17 mouse cellular contexts compared by ENCODE assay signal in the genomic region with DNA sequence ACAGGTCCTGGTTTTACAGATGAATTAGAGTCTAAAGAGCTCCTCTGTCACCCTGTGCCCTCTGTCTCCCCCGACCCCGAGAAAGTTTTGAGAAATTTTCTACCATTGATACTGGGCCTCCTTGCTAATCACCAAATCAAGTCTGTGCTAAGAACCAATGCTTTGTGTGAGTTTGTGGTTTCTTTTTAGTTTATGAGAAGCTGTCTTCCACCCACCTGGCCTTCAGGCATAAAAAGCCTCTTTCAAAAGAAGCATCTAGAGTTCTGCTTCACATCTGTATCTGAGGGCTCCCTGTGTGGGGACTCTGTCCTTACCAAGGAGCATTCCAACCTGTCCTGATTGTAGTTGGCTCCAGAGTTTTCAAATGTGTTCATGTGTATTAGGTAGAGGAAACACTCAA. TPM values are rescaled to one million over a fixed set of nuclear protein-coding genes. Genes with fewer than 3 reads are reported as not detected.
A peak's percentile ranks its signal among the peaks of the same experiment; 100 is the strongest.
DNase-seq lines count a peak whose midpoint lies in the region; ATAC-seq and TF ChIP-seq lines count a peak whose summit lies in the region.
"Had no signal": no experiment of that assay in that cellular context is flagged by ENCODE, and none has a peak within 500 bp of the region (broad histone marks: within the 10 kb centered on the region; RNA-seq: fewer than 3 reads in every experiment).

No protein-coding gene starts in this region.

- no peak for DNase-seq in kidney, postnatal 36 days
- peak; percentile 13 for DNase-seq in thymus, postnatal 4 days
- DNase-seq in thymus, adult 18-20 months = no peak
- no peak for DNase-seq in stomach, postnatal 0 days (ENCODE audit: low spot score)
- no peak for DNase-seq in urinary bladder, adult 2 months (ENCODE audit: low spot score)
- DNase-seq: cerebellum, adult 18-20 months; heart, postnatal 14 days; kidney, adult 8-10 months; layer of hippocampus, adult 9-11 months had no signal

- H3K4me2 ChIP-seq in heart, embryonic 13.5 days = peak overlapping the region; percentile 8
- no peak overlapping the region for H3K4me2 ChIP-seq in heart, embryonic 11.5 days
- peak overlapping the region; percentile 31 for H3K4me2 ChIP-seq in kidney, embryonic 16.5 days (replicated peaks; ENCODE audit: low read depth, low read length)
- no peak overlapping the region for H3K4me2 ChIP-seq in stomach, postnatal 0 days (replicated peaks; ENCODE audit: low read depth)
- H3K4me2 ChIP-seq: limb, embryonic 15.5 days had no signal

- peak overlapping the region; percentile 65 for H3K27ac ChIP-seq in heart, embryonic 13.5 days (replicated peaks)
- no peak overlapping the region; the same call in 1 of the 2 replicates for H3K27ac ChIP-seq in heart, embryonic 11.5 days (ENCODE audit: low read depth, low read length)
- peak overlapping the region; percentile 72 for H3K27ac ChIP-seq in kidney, embryonic 16.5 days (ENCODE audit: low read length)
- H3K27ac ChIP-seq in stomach, postnatal 0 days (replicated peaks) = peak overlapping the region; percentile 8; the same call in 1 of the 2 replicates
- H3K27ac ChIP-seq: limb, embryonic 15.5 days had no signal

- 0 out of 2 replicates have a peak overlapping the region, but pooled peaks have one; percentile 2 for H3K4me3 ChIP-seq in heart, embryonic 13.5 days
- no peak overlapping the region for H3K4me3 ChIP-seq in heart, embryonic 11.5 days (ENCODE audit: low read depth, low read length)
- peak overlapping the region; percentile 22 for H3K4me3 ChIP-seq in kidney, embryonic 16.5 days (ENCODE audit: low read length)
- no peak overlapping the region for H3K4me3 ChIP-seq in stomach, postnatal 0 days (ENCODE audit: low read depth, low read length)
- H3K4me3 ChIP-seq: limb, embryonic 15.5 days had no signal

- no peak for TF ChIP-seq EP300 in stomach, postnatal 0 days (optimal IDR thresholded peaks at IDR 0.05)

- no peaks in the 10 kb centered on the region; the same call in 1 of the 2 replicates for H3K36me3 ChIP-seq in heart, embryonic 13.5 days
- no peaks in the 10 kb centered on the region for H3K36me3 ChIP-seq in heart, embryonic 11.5 days (ENCODE audit: control insufficient read depth, insufficient read depth, low read length)
- H3K36me3 ChIP-seq in kidney, embryonic 16.5 days (ENCODE audit: insufficient read depth, low read length) = no peaks in the 10 kb centered on the region
- no peaks in the 10 kb centered on the region for H3K36me3 ChIP-seq in stomach, postnatal 0 days (ENCODE audit: control insufficient read depth, insufficient read depth, low read length)
- H3K36me3 ChIP-seq: limb, embryonic 15.5 days had no signal

- no peak overlapping the region for H3K9ac ChIP-seq in heart, embryonic 13.5 days
- H3K9ac ChIP-seq in heart, embryonic 11.5 days (ENCODE audit: low read depth, low read length) = no peak overlapping the region
- H3K9ac ChIP-seq in kidney, embryonic 16.5 days (replicated peaks; ENCODE audit: low read length) = peak overlapping the region; percentile 52
- no peak overlapping the region for H3K9ac ChIP-seq in stomach, postnatal 0 days (ENCODE audit: low read length)
- H3K9ac ChIP-seq: limb, embryonic 15.5 days had no signal

- no peak for ATAC-seq in heart, embryonic 13.5 days (ENCODE audit: extremely low read depth, insufficient number of reproducible peaks, low FRiP score, low TSS enrichment)
- no peak for ATAC-seq in heart, embryonic 11.5 days (replicated peaks; ENCODE audit: insufficient number of reproducible peaks, low FRiP score, low TSS enrichment)
- no peak for ATAC-seq in kidney, embryonic 16.5 days (ENCODE audit: low FRiP score, low TSS enrichment)
- no peak for ATAC-seq in stomach, postnatal 0 days (ENCODE audit: low FRiP score, low TSS enrichment)
- ATAC-seq: activated CD4-positive, CD25-positive, alpha-beta regulatory T cell, adult 4 months; forebrain, embryonic 14.5 days had no signal

- H3K4me1 ChIP-seq in heart, embryonic 13.5 days = peaks cover 2% of the 10 kb centered on the region; the same call in 1 of the 2 replicates
- H3K4me1 ChIP-seq in heart, embryonic 11.5 days (ENCODE audit: control insufficient read depth, insufficient read depth, low read length) = no peaks in the 10 kb centered on the region
- no peaks in the 10 kb centered on the region for H3K4me1 ChIP-seq in kidney, embryonic 16.5 days (ENCODE audit: insufficient read depth, low read length)
- H3K4me1 ChIP-seq in stomach, postnatal 0 days (replicated peaks; ENCODE audit: control insufficient read depth, insufficient read depth) = no peaks in the 10 kb centered on the region
- H3K4me1 ChIP-seq: limb, embryonic 15.5 days had no signal

- no peaks in the 10 kb centered on the region for H3K9me3 ChIP-seq in heart, embryonic 13.5 days
- H3K9me3 ChIP-seq in heart, embryonic 11.5 days (replicated peaks; ENCODE audit: control insufficient read depth, low read length) = no peaks in the 10 kb centered on the region
- no peaks in the 10 kb centered on the region for H3K9me3 ChIP-seq in kidney, embryonic 16.5 days (ENCODE audit: low read length)
- no peaks in the 10 kb centered on the region for H3K9me3 ChIP-seq in stomach, postnatal 0 days (ENCODE audit: control insufficient read depth, low read length)
- H3K9me3 ChIP-seq: limb, embryonic 15.5 days had no signal

- H3K27me3 ChIP-seq in heart, embryonic 13.5 days (replicated peaks) = no peaks in the 10 kb centered on the region
- no peaks in the 10 kb centered on the region for H3K27me3 ChIP-seq in heart, embryonic 11.5 days (ENCODE audit: control insufficient read depth, insufficient read depth, low read length)
- H3K27me3 ChIP-seq in kidney, embryonic 16.5 days (ENCODE audit: insufficient read depth, low read length) = no peaks in the 10 kb centered on the region
- H3K27me3 ChIP-seq in stomach, postnatal 0 days (ENCODE audit: control insufficient read depth, insufficient read depth, low read length) = no peaks in the 10 kb centered on the region
- H3K27me3 ChIP-seq: limb, embryonic 15.5 days had no signal

- TF ChIP-seq CTCF in stomach, postnatal 0 days (IDR thresholded peaks at IDR 0.05; ENCODE audit: low read depth) = no peak

- WGBS in heart, embryonic 13.5 days = 77% methylated on average over 2 of the region's 2 CpGs
- WGBS in heart, embryonic 11.5 days (ENCODE audit: insufficient replicate concordance) = 70% methylated on average over 2 of the region's 2 CpGs
- WGBS in kidney, embryonic 16.5 days = 74% methylated on average over 2 of the region's 2 CpGs
- WGBS in stomach, postnatal 0 days = 75% methylated on average over 2 of the region's 2 CpGs

RNA-seq across cellular contexts. Expression of gene Gimap4, which starts 0.9 kb away (rescaled TPM):
- 18.4 and 19.1 TPM in 2 replicates for polyA plus RNA-seq in heart, embryonic 13.5 days (2015; fragmentation: Nextera tagmentation; extraction: Ambion mirVana)
- polyA plus RNA-seq in heart, embryonic 11.5 days (2014; fragmentation: Nextera tagmentation; extraction: Ambion mirVana) = 8.6 and 10.0 TPM in 2 replicates
- 84.6 and 86.0 TPM in 2 replicates for polyA plus RNA-seq in kidney, embryonic 16.5 days (2015; fragmentation: Nextera tagmentation; extraction: Ambion mirVana)
- 8.0 and 8.5 TPM in 2 replicates for polyA plus RNA-seq in stomach, postnatal 0 days (2015; fragmentation: Nextera tagmentation; extraction: Ambion mirVana)
- polyA plus RNA-seq in urinary bladder, adult 2 months (2012; rRNA removed) = 19.0 and 19.1 TPM in 2 replicates

RNA-seq across cellular contexts. Expression of gene Gimap9, which starts 9.3 kb away (rescaled TPM):
- 7.5 and 8.7 TPM in 2 replicates for polyA plus RNA-seq in heart, embryonic 13.5 days (2015; fragmentation: Nextera tagmentation; extraction: Ambion mirVana)
- 8.8 and 10.6 TPM in 2 replicates for polyA plus RNA-seq in heart, embryonic 11.5 days (2014; fragmentation: Nextera tagmentation; extraction: Ambion mirVana)
- polyA plus RNA-seq in kidney, embryonic 16.5 days (2015; fragmentation: Nextera tagmentation; extraction: Ambion mirVana) = 12.7 and 14.8 TPM in 2 replicates
- polyA plus RNA-seq in stomach, postnatal 0 days (2015; fragmentation: Nextera tagmentation; extraction: Ambion mirVana) = 3.2 and 3.5 TPM in 2 replicates
- polyA plus RNA-seq in urinary bladder, adult 2 months (2012; rRNA removed) = 5.6 and 6.9 TPM in 2 replicates

RNA-seq across cellular contexts. Expression of gene Gimap6, which starts 22.8 kb away (rescaled TPM):
- polyA plus RNA-seq in heart, embryonic 13.5 days (2015; fragmentation: Nextera tagmentation; extraction: Ambion mirVana) = 33.4 TPM in 2 replicates
- polyA plus RNA-seq in heart, embryonic 11.5 days (2014; fragmentation: Nextera tagmentation; extraction: Ambion mirVana) = 30.5 and 30.6 TPM in 2 replicates
- 59.4 and 67.3 TPM in 2 replicates for polyA plus RNA-seq in kidney, embryonic 16.5 days (2015; fragmentation: Nextera tagmentation; extraction: Ambion mirVana)
- polyA plus RNA-seq in stomach, postnatal 0 days (2015; fragmentation: Nextera tagmentation; extraction: Ambion mirVana) = 11.3 and 13.0 TPM in 2 replicates
- 22.4 and 25.3 TPM in 2 replicates for polyA plus RNA-seq in urinary bladder, adult 2 months (2012; rRNA removed)
- polyA plus RNA-seq: C2C12 had no signal

RNA-seq across cellular contexts. Expression of gene Gm28053, which starts 33.2 kb away (rescaled TPM):
- polyA plus RNA-seq in heart, embryonic 13.5 days (2015; fragmentation: Nextera tagmentation; extraction: Ambion mirVana) = 3.7 and 5.0 TPM in 2 replicates
- 2.6 and 4.8 TPM in 2 replicates for polyA plus RNA-seq in heart, embryonic 11.5 days (2014; fragmentation: Nextera tagmentation; extraction: Ambion mirVana)
- 1.4 and 2.4 TPM in 2 replicates for polyA plus RNA-seq in kidney, embryonic 16.5 days (2015; fragmentation: Nextera tagmentation; extraction: Ambion mirVana)
- 0.59 TPM in 1 of 2 replicates, not detected in the other for polyA plus RNA-seq in stomach, postnatal 0 days (2015; fragmentation: Nextera tagmentation; extraction: Ambion mirVana)
- polyA plus RNA-seq in urinary bladder, adult 2 months (2012; rRNA removed) = 1.3 and 1.8 TPM in 2 replicates
- polyA plus RNA-seq: C2C12; forebrain, embryonic 14.5 days; neural tube, embryonic 14.5 days had no signal

RNA-seq across cellular contexts. Expression of gene Gimap7, which starts 33.2 kb away (rescaled TPM):
- polyA plus RNA-seq in heart, embryonic 13.5 days (2015; fragmentation: Nextera tagmentation; extraction: Ambion mirVana) = not detected in 2 replicates
- polyA plus RNA-seq in heart, embryonic 11.5 days (2014; fragmentation: Nextera tagmentation; extraction: Ambion mirVana) = not detected in 2 replicates
- not detected in 2 replicates for polyA plus RNA-seq in kidney, embryonic 16.5 days (2015; fragmentation: Nextera tagmentation; extraction: Ambion mirVana)
- not detected in 2 replicates for polyA plus RNA-seq in stomach, postnatal 0 days (2015; fragmentation: Nextera tagmentation; extraction: Ambion mirVana)
- polyA plus RNA-seq in urinary bladder, adult 2 months (2012; rRNA removed) = 0.65 and 1.0 TPM in 2 replicates
- polyA plus RNA-seq: C2C12; forebrain, embryonic 14.5 days; limb, embryonic 15.5 days; neural tube, embryonic 14.5 days had no signal

Comparison
In these comparisons a context has a peak if more than half of its experiments do, and no peak if none do; other contexts are left out.
1. H3K4me2 ChIP-seq: peak in heart, embryonic 13.5 days (single experiment) and kidney, embryonic 16.5 days (single experiment); none in heart, embryonic 11.5 days (single experiment) and stomach, postnatal 0 days (single experiment).
2. H3K4me3 ChIP-seq: peak in heart, embryonic 13.5 days (single experiment) and kidney, embryonic 16.5 days (single experiment); none in heart, embryonic 11.5 days (single experiment) and stomach, postnatal 0 days (single experiment).